Mouse (Mus musculus) left cerebral cortex, postnatal 10 days (tissue): ENCODE results near the gene Bcam. TPM values are rescaled to one million over a fixed set of nuclear protein-coding genes. Genes with fewer than 3 reads are reported as not detected.

Experiments used
- DNase-seq, 2 experiments: peaks; one replicate each; pipeline ENCODE4 v3.0.0; 2021 to 2022; ENCODE audit warnings: low spot score in 2 of 2, mixed read lengths in 1 of 2; ENCODE audit errors: extremely low spot score in 1 of 2
- intact Hi-C: fragments of 180-260 bp; cut with DNase I; formaldehyde crosslinking; loops from one replicate; pipeline ENCODE4 v1.15.1; 2025
- total RNA-seq, 2 experiments: library from RNA; stranded (reverse); gene quantifications; 2 replicates each; pipeline ENCODE4 v1.2.3; 2021

Gene Bcam
- total RNA-seq, 2 experiments from 2014 or later, result 10.3 to 10.9 TPM

DNA sequence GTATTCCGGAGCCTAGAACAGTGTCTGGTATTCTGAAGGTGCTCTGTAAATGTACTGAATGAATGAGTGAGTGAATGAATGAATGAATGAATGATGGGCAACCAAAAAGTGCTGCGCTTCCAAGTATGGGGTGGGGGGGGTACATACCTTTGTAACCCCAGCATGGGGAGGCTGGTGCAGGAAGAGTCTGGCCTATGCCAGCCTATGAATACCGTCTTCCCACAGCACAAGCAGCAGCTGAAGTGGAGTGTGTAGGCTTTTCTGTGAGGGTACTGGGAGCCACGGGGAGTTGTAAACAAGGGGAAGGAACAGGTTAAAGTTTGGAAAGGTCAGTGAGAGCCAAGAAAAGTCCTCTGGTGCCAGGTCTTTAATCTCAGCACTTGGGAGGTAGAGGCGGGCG lies 27.0 kb downstream of the Bcam start:
- no peak for DNase-seq
- intact Hi-C loops, result no loop called here

- intact Hi-C loops, result no loop called here
- DNase-seq, result no peak
Measured at GRCm38 (mm10) chr7:19742468-19742867, 28.3 kb downstream of the Bcam start.

DNA sequence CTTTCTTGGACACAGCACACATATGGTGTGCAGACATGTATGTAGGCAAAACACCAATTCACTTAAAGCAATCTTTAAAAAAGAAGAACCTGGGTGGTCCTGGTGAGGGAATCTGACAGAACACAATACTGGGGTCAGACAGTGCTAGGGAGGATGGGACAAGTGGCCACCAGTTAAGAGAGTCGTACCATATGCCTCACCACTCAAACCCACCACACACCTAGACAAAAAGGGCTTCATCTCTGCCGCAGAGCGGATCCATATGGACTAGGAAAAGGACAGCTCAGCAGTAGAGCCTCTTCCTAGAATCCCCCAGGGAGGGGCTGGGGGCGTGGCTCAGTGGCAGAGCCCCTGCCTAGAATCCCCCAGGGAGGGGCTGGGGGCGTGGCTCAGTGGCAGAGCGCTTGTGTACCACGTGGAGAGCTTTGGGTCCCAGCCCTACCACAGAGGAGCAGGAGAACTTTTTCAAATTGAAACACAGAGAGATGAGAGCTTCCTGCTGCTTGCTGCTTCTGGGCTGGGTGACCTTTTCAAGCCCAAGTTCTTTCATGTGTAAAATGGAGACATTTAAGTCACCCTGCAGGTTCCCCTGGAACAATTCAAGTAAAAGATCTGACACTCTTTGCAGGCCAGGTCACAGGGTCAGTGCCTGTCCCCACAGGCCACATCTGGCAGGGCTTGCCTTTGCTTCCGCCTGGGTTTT lies 29.3 kb downstream of the Bcam start:
- DNase-seq, result peak in 1 of 2 experiments; percentile 72
- intact Hi-C loops, result no loop called here

GRCm38 (mm10) chr7:19740269-19740668 lies 30.5 kb downstream of the Bcam start:
- peak in 1 of 2 experiments; percentile 65 for DNase-seq
- intact Hi-C loops, result no loop called here

DNA sequence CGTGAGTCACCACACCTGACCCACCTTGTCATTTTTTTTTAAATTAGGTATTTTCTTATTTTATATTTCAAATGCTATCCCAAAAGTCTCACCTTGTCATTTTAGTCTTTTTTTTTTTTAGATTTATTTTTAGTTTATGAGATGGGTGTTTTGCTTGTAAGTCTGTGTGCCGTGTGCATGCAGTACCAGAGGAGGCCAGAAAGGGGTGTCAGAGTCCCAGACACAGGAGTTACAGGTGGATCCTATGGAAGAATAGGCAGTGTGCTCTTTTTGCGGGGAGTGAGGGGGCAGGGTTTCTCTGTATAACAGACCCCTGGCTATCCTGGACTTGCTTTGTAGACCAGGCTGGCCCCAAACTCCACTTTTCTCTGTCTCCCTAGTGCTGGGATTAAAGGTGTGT lies 32.0 kb downstream of the Bcam start:
- intact Hi-C loops, result no loop called here
- DNase-seq, result no peak

DNA sequence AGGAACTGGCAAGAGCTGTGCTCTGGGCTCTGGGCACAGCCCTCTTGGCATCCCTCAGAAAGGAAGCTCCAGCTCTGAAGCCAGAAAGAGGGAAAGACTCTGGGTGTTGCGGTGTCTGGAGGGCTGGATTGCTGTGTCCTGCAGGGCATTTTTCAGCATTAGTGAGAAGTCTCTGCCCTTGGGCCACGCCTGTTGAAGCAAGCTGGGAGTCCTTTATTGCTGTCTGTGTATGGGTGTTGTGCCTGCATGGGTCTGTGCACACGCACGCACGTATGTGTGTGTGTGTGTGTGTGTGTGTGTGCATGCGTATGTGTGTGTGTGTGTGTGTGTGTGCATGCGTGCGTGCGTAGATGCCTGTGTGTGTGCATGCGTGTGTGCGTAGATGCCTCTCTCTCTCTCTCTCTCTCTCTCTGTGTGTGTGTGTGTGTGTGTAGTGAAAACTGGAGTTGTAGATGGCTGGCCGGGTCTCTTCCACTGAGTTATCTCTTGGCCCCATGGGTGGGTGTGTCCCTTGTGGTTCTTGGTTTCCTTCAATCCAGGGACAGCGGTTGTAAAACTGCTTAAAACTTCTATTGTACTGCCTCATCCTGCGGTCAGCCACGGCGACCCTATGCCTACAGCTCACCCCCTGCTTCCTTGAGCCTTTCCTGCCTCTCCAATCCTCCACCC lies 34.3 kb downstream of the Bcam start:
- intact Hi-C loops, result no loop called here
- no peak for DNase-seq

DNA sequence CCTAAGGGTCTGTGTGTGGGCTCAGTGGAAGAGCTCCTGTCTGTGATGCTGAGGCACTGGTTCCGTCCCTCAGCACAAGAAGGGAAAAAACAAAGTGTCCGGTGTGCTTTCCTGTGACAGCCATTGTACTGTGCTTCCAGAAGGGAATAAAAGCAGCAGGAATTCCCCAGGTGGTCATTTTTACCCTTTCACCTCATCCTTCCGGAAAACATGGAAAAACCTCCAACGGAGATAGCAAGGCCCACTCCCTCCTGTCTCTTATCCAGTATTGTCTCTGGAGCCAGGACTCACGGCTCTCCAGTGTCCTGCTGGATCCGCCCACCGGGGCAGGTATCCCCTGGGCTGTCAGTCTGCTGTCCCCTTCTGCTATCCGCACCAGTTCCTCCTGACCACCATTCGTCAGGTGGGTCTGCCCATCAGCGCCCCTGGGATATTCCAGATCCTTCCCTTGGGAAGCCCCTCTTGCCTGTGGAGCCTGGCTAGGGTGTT lies 36.6 kb downstream of the Bcam start:
- no peak for DNase-seq

GRCm38 (mm10) chr7:19726541-19726940 lies 44.3 kb downstream of the Bcam start:
- DNase-seq, result no peak

More for the DNA sequence above, 36.6 kb downstream of the Bcam start:
- intact Hi-C loops, result no loop called here

GRCm38 (mm10) chr7:19724167-19724566 lies 46.6 kb downstream of the Bcam start:
- intact Hi-C loops, result no loop called here
- no peak for DNase-seq

More at GRCm38 (mm10) chr7:19726541-19726940, 44.3 kb downstream of the Bcam start:
- intact Hi-C loops, result no loop called here

- intact Hi-C loops, result no loop called here
- DNase-seq, result peak in 1 of 2 experiments; percentile 71
Measured at GRCm38 (mm10) chr7:19722754-19723195, 48.0 kb downstream of the Bcam start.

DNA sequence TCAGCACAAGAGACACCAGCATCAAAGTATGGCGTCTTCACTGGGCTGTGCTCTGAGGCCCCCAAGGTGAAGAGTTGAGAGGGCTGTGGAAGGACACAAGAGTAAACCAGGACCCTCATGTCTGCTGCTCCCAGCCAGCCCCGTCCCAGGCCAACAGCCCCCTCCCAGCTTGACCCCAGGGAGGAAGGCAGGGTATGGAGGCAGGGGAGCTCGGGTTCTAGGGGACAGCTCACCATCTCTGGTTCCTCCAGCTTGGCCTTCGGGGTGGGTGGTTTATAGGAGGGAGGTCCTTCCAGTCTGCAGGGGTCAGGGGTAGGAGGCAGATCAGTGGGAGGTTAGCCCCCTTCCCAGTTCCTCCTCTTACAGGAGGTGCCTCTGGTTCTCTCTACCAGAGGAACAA lies 51.6 kb downstream of the Bcam start:
- no peak for DNase-seq
- intact Hi-C loops, result no loop called here

- intact Hi-C loops, result no loop called here
- DNase-seq, result no peak
Measured at GRCm38 (mm10) chr7:19718297-19718952, 52.4 kb downstream of the Bcam start.

- DNase-seq, result no peak
- intact Hi-C loops, result no loop called here
Measured at GRCm38 (mm10) chr7:19717346-19717745, 53.5 kb downstream of the Bcam start.

- intact Hi-C loops, result no loop called here
- DNase-seq, result no peak
Measured at GRCm38 (mm10) chr7:19716822-19717221, 54.0 kb downstream of the Bcam start.

DNA sequence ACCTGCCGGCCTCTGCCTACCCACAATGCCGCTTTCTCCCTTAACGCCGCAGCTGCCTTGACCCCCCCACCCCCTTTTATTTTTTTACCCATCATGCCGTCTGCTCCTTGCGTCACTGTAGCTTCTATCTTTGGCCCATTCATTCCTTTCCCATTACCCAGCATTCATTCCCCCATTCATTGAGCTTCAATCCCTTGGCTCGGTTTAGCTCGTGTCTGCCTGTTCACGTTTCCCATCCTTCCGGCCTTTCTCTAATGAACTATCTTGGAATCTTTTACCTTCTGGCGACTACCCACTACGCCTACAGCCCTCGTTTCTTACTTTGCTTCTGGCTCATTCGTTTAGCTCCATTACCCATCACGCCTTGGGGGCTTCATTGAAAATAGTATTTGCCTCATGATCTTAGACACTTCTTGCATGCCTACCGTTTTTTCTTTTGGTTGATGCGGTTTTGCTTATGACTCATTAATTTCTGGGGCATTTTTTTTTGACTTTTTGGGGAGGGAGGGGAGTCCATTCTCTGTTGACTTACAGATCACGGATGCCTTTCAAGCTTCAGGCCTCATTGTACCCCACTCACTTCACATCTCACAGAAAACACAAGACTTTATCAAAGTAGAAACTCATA lies 54.6 kb downstream of the Bcam start:
- DNase-seq, result no peak

DNA sequence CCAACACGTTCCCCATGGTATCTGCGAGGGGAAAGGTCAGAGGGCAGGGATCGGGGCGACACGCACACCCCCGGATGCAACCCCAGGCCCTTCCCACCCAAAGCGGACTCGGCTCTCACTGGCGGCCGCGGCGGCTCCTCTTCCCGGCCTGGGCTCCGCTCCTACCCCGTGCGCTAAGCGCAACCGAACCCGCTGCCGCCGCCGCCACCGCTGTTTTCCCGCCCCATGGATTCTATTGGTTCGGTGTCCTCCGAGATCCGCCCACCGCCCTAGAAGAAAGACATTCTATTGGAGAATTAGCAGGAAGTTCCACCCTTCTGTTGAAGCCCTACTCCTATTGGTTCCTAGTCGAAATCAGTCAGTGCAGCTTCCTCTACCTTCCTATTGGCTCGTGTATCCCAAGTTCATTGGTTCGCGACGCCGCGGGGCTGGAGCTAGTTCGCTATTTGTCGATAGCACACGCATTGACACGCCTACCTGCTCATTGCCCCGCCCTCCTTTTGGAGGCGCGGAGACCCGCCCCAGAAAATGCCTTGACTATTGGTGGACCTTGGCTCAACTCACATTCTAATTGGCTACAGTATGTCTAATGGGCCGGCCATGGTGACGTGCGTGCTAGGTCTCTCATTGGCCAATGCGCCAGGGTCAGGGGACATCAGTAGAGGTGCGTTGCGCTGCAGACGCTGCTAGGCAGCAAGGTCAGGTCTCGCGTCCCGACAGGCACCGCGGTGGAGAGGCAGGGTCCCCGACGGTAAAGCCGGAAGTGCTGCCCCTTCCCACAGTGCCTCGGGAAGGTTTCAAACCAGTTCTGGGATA lies 55.4 kb downstream of the Bcam start, which contains the start of gene Tomm40:
Tomm40 (minus strand) TSS at position 200 of the 816 bp plus-strand sequence.
- DNase-seq, result peak; percentile 100
- intact Hi-C loops, result no loop called here

More for the DNA sequence above, 54.6 kb downstream of the Bcam start:
- intact Hi-C loops, result no loop called here

DNA sequence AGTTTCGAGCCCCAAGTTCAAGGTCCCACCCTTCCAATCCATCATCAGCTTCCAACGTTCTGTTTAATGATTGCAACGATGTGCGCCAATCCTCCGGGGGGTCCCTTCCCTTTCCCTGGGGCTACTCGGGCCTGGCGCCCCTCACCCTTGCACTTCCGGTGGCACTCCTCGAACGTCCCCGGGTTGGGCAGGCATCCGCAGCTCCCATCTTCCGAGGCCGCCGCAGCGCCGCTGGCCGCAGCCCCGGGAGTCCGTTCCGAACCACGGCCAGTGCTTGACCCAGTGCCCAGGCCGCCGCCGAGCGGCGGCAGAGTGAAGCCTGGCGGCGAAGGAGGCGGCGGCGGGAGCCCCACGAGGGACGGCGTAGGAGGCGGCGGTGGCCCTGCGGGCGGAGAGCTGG lies 56.0 kb downstream of the Bcam start:
- intact Hi-C loops, result no loop called here
- DNase-seq, result no peak

GRCm38 (mm10) chr7:19713598-19713997 lies 57.2 kb downstream of the Bcam start:
- intact Hi-C loops, result no loop called here
- DNase-seq, result no peak
